43 mouse cellular contexts compared by ENCODE assay signal in genomic region chr9:27357893-27358292, GRCm38 (mm10). TPM values are rescaled to one million over a fixed set of nuclear protein-coding genes. Genes with fewer than 3 reads are reported as not detected.
"Had no signal": no experiment of that assay in that cellular context is flagged by ENCODE, and none has a peak within 500 bp of the region (broad histone marks: within the 10 kb centered on the region; RNA-seq: fewer than 3 reads in every experiment).

No protein-coding gene starts in this region.

- H3K9ac ChIP-seq: limb, embryonic 12.5 days; limb, embryonic 13.5 days; limb, embryonic 15.5 days; liver, embryonic 12.5 days; liver, embryonic 13.5 days; liver, embryonic 14.5 days; liver, embryonic 15.5 days; liver, postnatal 0 days; lung, embryonic 14.5 days; lung, embryonic 15.5 days; midbrain, embryonic 12.5 days; midbrain, embryonic 13.5 days; midbrain, embryonic 15.5 days had no signal

- H3K4me1 ChIP-seq: limb, embryonic 10.5 days; limb, embryonic 12.5 days; limb, embryonic 13.5 days; limb, embryonic 15.5 days; liver, embryonic 12.5 days; liver, embryonic 13.5 days; liver, embryonic 15.5 days; lung, embryonic 15.5 days; megakaryocyte, embryonic 14.5 days; midbrain, embryonic 10.5 days; midbrain, embryonic 12.5 days; midbrain, embryonic 13.5 days; midbrain, embryonic 15.5 days had no signal

- DNase-seq: left cerebral cortex, postnatal 4 days; liver; liver, embryonic 13.5 days; liver, postnatal 0 days; lung, adult 18-20 months; lung, adult 2 months; lung, embryonic 14.5 days; lung, postnatal 10 days; lung, postnatal 14 days; lung, postnatal 36 days; lung, postnatal 4 days; midbrain, embryonic 14.5 days had no signal

- H3K27me3 ChIP-seq: limb, embryonic 12.5 days; limb, embryonic 13.5 days; limb, embryonic 15.5 days; liver, embryonic 12.5 days; liver, embryonic 13.5 days; liver, embryonic 15.5 days; lung, embryonic 15.5 days; megakaryocyte, embryonic 14.5 days; midbrain, embryonic 12.5 days; midbrain, embryonic 13.5 days; midbrain, embryonic 15.5 days had no signal

- H3K4me3 ChIP-seq: limb, embryonic 10.5 days; limb, embryonic 12.5 days; limb, embryonic 13.5 days; limb, embryonic 15.5 days; liver, embryonic 12.5 days; liver, embryonic 13.5 days; liver, embryonic 15.5 days; lung, embryonic 15.5 days; megakaryocyte, embryonic 14.5 days; midbrain, embryonic 10.5 days; midbrain, embryonic 12.5 days; midbrain, embryonic 13.5 days; midbrain, embryonic 15.5 days; myocyte had no signal

- H3K9me3 ChIP-seq: limb, embryonic 10.5 days; limb, embryonic 12.5 days; limb, embryonic 13.5 days; limb, embryonic 15.5 days; liver, embryonic 12.5 days; liver, embryonic 13.5 days; liver, embryonic 15.5 days; lung, embryonic 15.5 days; midbrain, embryonic 10.5 days; midbrain, embryonic 12.5 days; midbrain, embryonic 13.5 days; midbrain, embryonic 15.5 days had no signal

- H3K27ac ChIP-seq: limb, embryonic 10.5 days; limb, embryonic 12.5 days; limb, embryonic 13.5 days; limb, embryonic 15.5 days; liver, embryonic 12.5 days; liver, embryonic 13.5 days; liver, embryonic 14.5 days; liver, embryonic 15.5 days; lung, embryonic 15.5 days; macrophage; midbrain, embryonic 10.5 days; midbrain, embryonic 12.5 days; midbrain, embryonic 13.5 days; midbrain, embryonic 15.5 days had no signal

- H3K4me2 ChIP-seq: limb, embryonic 12.5 days; limb, embryonic 13.5 days; limb, embryonic 15.5 days; liver, embryonic 11.5 days; liver, embryonic 12.5 days; liver, embryonic 13.5 days; liver, embryonic 15.5 days; lung, embryonic 14.5 days; lung, embryonic 15.5 days; midbrain, embryonic 11.5 days; midbrain, embryonic 12.5 days; midbrain, embryonic 13.5 days; midbrain, embryonic 15.5 days had no signal

- H3K36me3 ChIP-seq: limb, embryonic 10.5 days; limb, embryonic 12.5 days; limb, embryonic 13.5 days; limb, embryonic 15.5 days; liver, embryonic 12.5 days; liver, embryonic 13.5 days; liver, embryonic 15.5 days; lung, embryonic 15.5 days; midbrain, embryonic 10.5 days; midbrain, embryonic 12.5 days had no signal

RNA-seq across cellular contexts. Expression of gene Spata19, which starts 38.7 kb away (rescaled TPM):
- total RNA-seq: left cerebral cortex, postnatal 36 days; left cerebral cortex, postnatal 4 days; liver, adult 2 months; megakaryocyte progenitor cell, adult 5-6 weeks; megakaryocyte, adult 5-6 weeks; megakaryocyte-erythroid progenitor cell, adult 5-6 weeks; midbrain, postnatal 0 days; monocyte, adult 5-6 weeks had no signal
- polyA plus RNA-seq: limb, embryonic 10.5 days; limb, embryonic 11.5 days; limb, embryonic 12.5 days; limb, embryonic 13.5 days; limb, embryonic 14.5 days; limb, embryonic 15.5 days; liver, adult 2 months; liver, embryonic 11.5 days; liver, embryonic 12.5 days; liver, embryonic 13.5 days; liver, embryonic 14.5 days; liver, embryonic 15.5 days; liver, embryonic 16.5 days; liver, postnatal 0 days; lung, adult 2 months; lung, embryonic 14.5 days; lung, embryonic 15.5 days; lung, embryonic 16.5 days; lung, postnatal 0 days; macrophage; midbrain, embryonic 10.5 days; midbrain, embryonic 11.5 days; midbrain, embryonic 12.5 days; midbrain, embryonic 13.5 days; midbrain, embryonic 14.5 days; midbrain, embryonic 16.5 days; myocyte; neural tube, embryonic 11.5 days had no signal

RNA-seq across cellular contexts. Expression of gene Igsf9b, which starts 58.9 kb away (rescaled TPM):
- total RNA-seq: megakaryocyte-erythroid progenitor cell, adult 5-6 weeks had no signal
- polyA plus RNA-seq: liver, adult 2 months; macrophage had no signal
